Mouse (Mus musculus): ENCODE results near the gene Ppp1r7. TPM values are rescaled to one million over a fixed set of nuclear protein-coding genes. Genes with fewer than 3 reads are reported as not detected.

Ppp1r7 gene
- polyA plus RNA-seq, 1 experiment = 2.6 TPM

- no peak overlapping the region for H3K4me3 ChIP-seq (ENCODE audit: low read depth, low read length)
- WGBS = 75% methylated on average over 2 of the region's 2 CpGs
- H3K36me3 ChIP-seq (ENCODE audit: control insufficient read depth, insufficient read depth, low read length) = no peaks in the 10 kb centered on the region
Observed at GRCm38 (mm10) chr1:93334621-93335020, 8.0 kb upstream of the Ppp1r7 start.

GRCm38 (mm10) chr1:93343504-93344047 lies 922 bp downstream of the Ppp1r7 start:
- H3K27ac ChIP-seq (ENCODE audit: insufficient read depth, low read depth, low read length) = no peak overlapping the region
- under 1% methylated on average over 39 of the region's 39 CpGs for WGBS
- peaks cover 8% of the 10 kb centered on the region for H3K36me3 ChIP-seq (ENCODE audit: control insufficient read depth, insufficient read depth, low read length)
- H3K27me3 ChIP-seq (ENCODE audit: control insufficient read depth, insufficient read depth, low read length) = no peaks in the 10 kb centered on the region
- H3K4me3 ChIP-seq (ENCODE audit: low read depth, low read length) = peak overlapping the region; percentile 67
- TF ChIP-seq CTCF (IDR thresholded peaks at IDR 0.05; ENCODE audit: extremely low read depth, insufficient read length, insufficient replicate concordance, low read depth, low read length) (no peak), POLR2A (IDR thresholded peaks at IDR 0.05; ENCODE audit: low read depth, low read length) (peak; percentile 70; the same call in 1 of the 2 replicates)
- no peaks in the 10 kb centered on the region; the same call in 1 of the 2 replicates for H3K4me1 ChIP-seq (ENCODE audit: control insufficient read depth, insufficient read depth, insufficient read length, low read length)

More at GRCm38 (mm10) chr1:93334621-93335020, 8.0 kb upstream of the Ppp1r7 start:
- Histone ChIP-seq H3K4me1 (ENCODE audit: control insufficient read depth, insufficient read depth, insufficient read length, low read length) (no peaks in the 10 kb centered on the region; the same call in 1 of the 2 replicates), H3K27me3 (ENCODE audit: control insufficient read depth, insufficient read depth, low read length) (no peaks in the 10 kb centered on the region), H3K27ac (ENCODE audit: insufficient read depth, low read depth, low read length) (no peak overlapping the region)
- TF ChIP-seq POLR2A (IDR thresholded peaks at IDR 0.05; ENCODE audit: low read depth, low read length) (no peak), CTCF (IDR thresholded peaks at IDR 0.05; ENCODE audit: extremely low read depth, insufficient read length, insufficient replicate concordance, low read depth, low read length) (no peak)

- no peak overlapping the region for H3K27ac ChIP-seq (ENCODE audit: insufficient read depth, low read depth, low read length)
- no peak overlapping the region for H3K4me3 ChIP-seq (ENCODE audit: low read depth, low read length)
- no peaks in the 10 kb centered on the region for H3K27me3 ChIP-seq (ENCODE audit: control insufficient read depth, insufficient read depth, low read length)
- TF ChIP-seq POLR2A (IDR thresholded peaks at IDR 0.05; ENCODE audit: low read depth, low read length) = no peak
- no peak for TF ChIP-seq CTCF (IDR thresholded peaks at IDR 0.05; ENCODE audit: extremely low read depth, insufficient read length, insufficient replicate concordance, low read depth, low read length)
- 87% methylated on average over 5 of the region's 5 CpGs for WGBS
- peaks cover 31% of the 10 kb centered on the region for H3K36me3 ChIP-seq (ENCODE audit: control insufficient read depth, insufficient read depth, low read length)
- no peaks in the 10 kb centered on the region; the same call in 1 of the 2 replicates for H3K4me1 ChIP-seq (ENCODE audit: control insufficient read depth, insufficient read depth, insufficient read length, low read length)
Observed at GRCm38 (mm10) chr1:93347176-93347575, 4.5 kb downstream of the Ppp1r7 start.

GRCm38 (mm10) chr1:93349701-93350100 lies 7.0 kb downstream of the Ppp1r7 start:
- no peak overlapping the region for H3K4me3 ChIP-seq (ENCODE audit: low read depth, low read length)
- TF ChIP-seq POLR2A (IDR thresholded peaks at IDR 0.05; ENCODE audit: low read depth, low read length) (no peak), CTCF (IDR thresholded peaks at IDR 0.05; ENCODE audit: extremely low read depth, insufficient read length, insufficient replicate concordance, low read depth, low read length) (no peak)
- 30% methylated on average over 4 of the region's 4 CpGs for WGBS
- H3K27me3 ChIP-seq (ENCODE audit: control insufficient read depth, insufficient read depth, low read length) = no peaks in the 10 kb centered on the region
- H3K36me3 ChIP-seq (ENCODE audit: control insufficient read depth, insufficient read depth, low read length) = peaks cover 50% of the 10 kb centered on the region
- no peak overlapping the region for H3K27ac ChIP-seq (ENCODE audit: insufficient read depth, low read depth, low read length)
- no peaks in the 10 kb centered on the region for H3K4me1 ChIP-seq (ENCODE audit: control insufficient read depth, insufficient read depth, insufficient read length, low read length)

GRCm38 (mm10) chr1:93352724-93353123 lies 10.1 kb downstream of the Ppp1r7 start:
- TF ChIP-seq POLR2A (IDR thresholded peaks at IDR 0.05; ENCODE audit: low read depth, low read length) = no peak
- H3K36me3 ChIP-seq (ENCODE audit: control insufficient read depth, insufficient read depth, low read length) = peaks cover 69% of the 10 kb centered on the region
- H3K4me1 ChIP-seq (ENCODE audit: control insufficient read depth, insufficient read depth, insufficient read length, low read length) = no peaks in the 10 kb centered on the region
- H3K27me3 ChIP-seq (ENCODE audit: control insufficient read depth, insufficient read depth, low read length) = no peaks in the 10 kb centered on the region
- H3K4me3 ChIP-seq (ENCODE audit: low read depth, low read length) = no peak overlapping the region
- 89% methylated on average over 2 of the region's 2 CpGs for WGBS
- H3K27ac ChIP-seq (ENCODE audit: insufficient read depth, low read depth, low read length) = no peak overlapping the region

- WGBS = 84% methylated on average over 4 of the region's 4 CpGs
- H3K36me3 ChIP-seq (ENCODE audit: control insufficient read depth, insufficient read depth, low read length) = peaks cover 48% of the 10 kb centered on the region
Observed at GRCm38 (mm10) chr1:93362661-93363060, 20.0 kb downstream of the Ppp1r7 start.

GRCm38 (mm10) chr1:93365641-93366040 lies 23.0 kb downstream of the Ppp1r7 start:
- WGBS = 91% methylated on average over 6 of the region's 6 CpGs

More at GRCm38 (mm10) chr1:93362661-93363060, 20.0 kb downstream of the Ppp1r7 start:
- no peak overlapping the region for H3K27ac ChIP-seq (ENCODE audit: insufficient read depth, low read depth, low read length)
- H3K27me3 ChIP-seq (ENCODE audit: control insufficient read depth, insufficient read depth, low read length) = no peaks in the 10 kb centered on the region
- H3K4me3 ChIP-seq (ENCODE audit: low read depth, low read length) = no peak overlapping the region
- no peak for TF ChIP-seq CTCF (IDR thresholded peaks at IDR 0.05; ENCODE audit: extremely low read depth, insufficient read length, insufficient replicate concordance, low read depth, low read length)
- TF ChIP-seq POLR2A (IDR thresholded peaks at IDR 0.05; ENCODE audit: low read depth, low read length) = no peak
- H3K4me1 ChIP-seq (ENCODE audit: control insufficient read depth, insufficient read depth, insufficient read length, low read length) = no peaks in the 10 kb centered on the region

More at GRCm38 (mm10) chr1:93365641-93366040, 23.0 kb downstream of the Ppp1r7 start:
- no peaks in the 10 kb centered on the region for H3K27me3 ChIP-seq (ENCODE audit: control insufficient read depth, insufficient read depth, low read length)
- H3K4me1 ChIP-seq (ENCODE audit: control insufficient read depth, insufficient read depth, insufficient read length, low read length) = no peaks in the 10 kb centered on the region
- no peak overlapping the region for H3K27ac ChIP-seq (ENCODE audit: insufficient read depth, low read depth, low read length)
- TF ChIP-seq POLR2A (IDR thresholded peaks at IDR 0.05; ENCODE audit: low read depth, low read length) = no peak
- TF ChIP-seq CTCF (IDR thresholded peaks at IDR 0.05; ENCODE audit: extremely low read depth, insufficient read length, insufficient replicate concordance, low read depth, low read length) = no peak
- H3K36me3 ChIP-seq (ENCODE audit: control insufficient read depth, insufficient read depth, low read length) = peaks cover 33% of the 10 kb centered on the region
- no peak overlapping the region for H3K4me3 ChIP-seq (ENCODE audit: low read depth, low read length)

Measured in small intestine, adult 2 months (tissue).